Mouse (Mus musculus) neutrophil, adult 5-6 weeks (primary cell): Measurements from ENCODE around the gene Gm36210. TPM values are rescaled to one million over a fixed set of nuclear protein-coding genes. Genes with fewer than 3 reads are reported as not detected.

Experiments used
- ATAC-seq: fragments of 151-379, 151-347 bp; 2 replicates; pipeline ENCODE4 v1.8.0; 2017; ENCODE audit warnings: mild to moderate bottlenecking, moderate TSS enrichment; ENCODE audit not compliant: insufficient number of reproducible peaks, poor library complexity, low FRiP score, severe bottlenecking; ENCODE audit errors: extremely low read depth
- total RNA-seq: library from RNA; stranded (forward); fragments of 200-1000 nt; gene quantifications from 2 replicates; pipeline ENCODE4 v1.2.3, GENCODE M21; 2017

The Gm36210 gene
- total RNA-seq, 1 experiment from 2014 or later = not detected

- no peak for ATAC-seq
Measured at GRCm38 (mm10) chr7:4924483-4924882, 18.2 kb upstream of the Gm36210 start.

GRCm38 (mm10) chr7:4923586-4924364 lies 17.5 kb upstream of the Gm36210 start:
- ATAC-seq = no peak

- ATAC-seq = no peak
Measured at GRCm38 (mm10) chr7:4922931-4923565, 16.7 kb upstream of the Gm36210 start.

GRCm38 (mm10) chr7:4922508-4922907 lies 16.2 kb upstream of the Gm36210 start:
- no peak for ATAC-seq

- no peak for ATAC-seq
Measured at GRCm38 (mm10) chr7:4921824-4922482, 15.6 kb upstream of the Gm36210 start, which contains the start of gene Nat14. TSS of gene Nat14 (plus strand) at chr7:4922028.

- ATAC-seq = no peak
Measured at GRCm38 (mm10) chr7:4920976-4921823, 14.9 kb upstream of the Gm36210 start.

- ATAC-seq = no peak
Measured at GRCm38 (mm10) chr7:4920496-4920895, 14.2 kb upstream of the Gm36210 start.

GRCm38 (mm10) chr7:4919971-4920370 lies 13.7 kb upstream of the Gm36210 start:
- no peak for ATAC-seq

GRCm38 (mm10) chr7:4919096-4919495 lies 12.8 kb upstream of the Gm36210 start:
- no peak for ATAC-seq

- no peak for ATAC-seq
Measured at GRCm38 (mm10) chr7:4918681-4919080, 12.4 kb upstream of the Gm36210 start.

GRCm38 (mm10) chr7:4917494-4917893 lies 11.2 kb upstream of the Gm36210 start:
- ATAC-seq = no peak

GRCm38 (mm10) chr7:4915669-4916416 lies 9.5 kb upstream of the Gm36210 start:
- no peak for ATAC-seq

GRCm38 (mm10) chr7:4915007-4915665 lies 8.8 kb upstream of the Gm36210 start, which contains the start of gene Zfp628:
TSS of gene Zfp628 (plus strand) at chr7:4915217.
- ATAC-seq = peak; percentile 87

GRCm38 (mm10) chr7:4912248-4912647 lies 5.9 kb upstream of the Gm36210 start:
- ATAC-seq = no peak

- no peak for ATAC-seq
Measured at GRCm38 (mm10) chr7:4911561-4911960, 5.2 kb upstream of the Gm36210 start.

GRCm38 (mm10) chr7:4902404-4902803 lies 3.9 kb downstream of the Gm36210 start:
- ATAC-seq = no peak

- peak; percentile 33; the same call in 1 of the 2 replicates for ATAC-seq
Measured at GRCm38 (mm10) chr7:4901171-4901570, 5.1 kb downstream of the Gm36210 start.

GRCm38 (mm10) chr7:4900523-4900851 lies 5.8 kb downstream of the Gm36210 start:
- ATAC-seq = no peak
